Mouse (Mus musculus) c-Kit-negative CD71-positive TER-119-positive erythroid progenitor cells, embryonic 14.5 days (primary cell): ENCODE data around the gene Ahdc1.
"Not testable (repeated sequence)": the region's sequence is repeated elsewhere in the genome, so short reads cannot be mapped to it uniquely, and the experiment has no call there.

Experiments
- DNase-seq: peaks from one replicate; pipeline ENCODE4 v3.0.0-alpha.2; 2013; ENCODE audit warnings: low read depth, low spot score

Gene Ahdc1

DNA sequence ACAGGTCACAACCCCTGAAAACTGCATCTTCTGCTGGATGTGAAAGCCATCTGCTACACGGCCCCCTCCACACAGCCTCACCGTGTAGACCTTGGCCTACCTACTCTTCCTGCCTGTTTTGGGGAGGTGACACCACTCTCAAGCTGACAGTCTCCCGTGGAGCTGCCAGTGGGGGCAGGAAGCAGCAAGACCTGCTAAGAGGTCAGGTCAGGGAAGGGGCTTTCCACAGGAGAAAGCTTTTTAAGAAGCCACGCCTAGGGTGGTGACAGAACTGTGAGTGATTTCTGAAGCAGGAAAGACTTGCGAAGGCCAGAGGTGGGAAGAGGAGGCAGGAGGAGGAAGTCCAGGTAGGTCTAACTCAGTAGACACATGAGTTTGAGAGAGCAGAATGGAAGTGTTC, 67.9 kb downstream of the Ahdc1 start:
- DNase-seq, result no peak

DNA sequence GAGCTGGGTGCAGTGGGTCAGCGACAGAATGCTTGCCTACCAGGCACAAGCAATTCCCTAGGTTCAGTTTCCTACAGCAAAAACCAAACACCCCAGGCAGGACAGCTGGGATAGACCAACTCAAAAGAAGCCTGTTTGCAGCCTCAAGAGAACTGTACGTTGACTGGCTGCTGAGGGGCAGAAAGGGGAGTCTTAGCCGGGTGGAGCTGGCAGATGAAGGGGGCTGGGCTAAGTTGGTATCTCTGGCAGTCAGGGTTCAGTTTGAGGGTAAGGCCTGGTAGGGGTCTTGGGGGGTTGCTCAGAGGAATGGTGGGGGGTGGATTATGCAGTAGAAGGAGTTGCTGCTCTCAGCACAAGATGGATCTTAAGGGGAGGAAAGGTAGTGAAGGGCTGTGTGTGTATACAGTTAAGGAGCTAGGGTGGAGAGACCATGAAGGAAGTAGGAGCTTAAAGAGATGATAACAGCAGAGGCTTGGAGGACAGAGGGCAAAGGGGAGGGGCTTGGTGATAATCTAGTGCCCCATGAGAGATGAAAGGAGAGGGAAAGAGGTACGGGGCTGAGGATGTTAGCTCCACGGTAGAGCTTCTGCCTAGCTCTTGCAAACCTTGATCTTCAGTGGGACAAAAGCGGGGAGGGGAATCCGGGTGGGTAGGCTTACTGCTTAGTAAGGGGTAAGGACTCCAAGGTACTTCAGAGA, 68.5 kb downstream of the Ahdc1 start:
- DNase-seq, result no peak

DNA sequence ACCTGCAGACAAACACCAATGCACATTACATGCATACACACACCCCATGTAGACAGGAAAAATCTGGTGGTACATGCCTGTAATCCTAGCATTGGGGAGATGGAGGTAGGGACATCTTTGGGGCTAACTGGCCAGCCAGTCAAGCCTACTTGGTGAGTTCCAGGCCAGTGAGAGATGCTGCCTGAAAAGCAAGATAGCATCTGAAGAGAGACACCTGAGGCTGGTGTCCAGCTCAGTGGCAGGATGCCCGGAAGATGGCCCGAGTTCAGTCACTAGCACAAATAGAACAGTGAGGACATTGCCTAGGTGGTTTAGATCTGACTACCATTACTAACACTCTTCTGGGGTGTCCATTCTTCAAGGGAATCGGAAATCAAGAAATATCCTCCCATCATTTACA, 69.8 kb downstream of the Ahdc1 start:
- no peak for DNase-seq

DNA sequence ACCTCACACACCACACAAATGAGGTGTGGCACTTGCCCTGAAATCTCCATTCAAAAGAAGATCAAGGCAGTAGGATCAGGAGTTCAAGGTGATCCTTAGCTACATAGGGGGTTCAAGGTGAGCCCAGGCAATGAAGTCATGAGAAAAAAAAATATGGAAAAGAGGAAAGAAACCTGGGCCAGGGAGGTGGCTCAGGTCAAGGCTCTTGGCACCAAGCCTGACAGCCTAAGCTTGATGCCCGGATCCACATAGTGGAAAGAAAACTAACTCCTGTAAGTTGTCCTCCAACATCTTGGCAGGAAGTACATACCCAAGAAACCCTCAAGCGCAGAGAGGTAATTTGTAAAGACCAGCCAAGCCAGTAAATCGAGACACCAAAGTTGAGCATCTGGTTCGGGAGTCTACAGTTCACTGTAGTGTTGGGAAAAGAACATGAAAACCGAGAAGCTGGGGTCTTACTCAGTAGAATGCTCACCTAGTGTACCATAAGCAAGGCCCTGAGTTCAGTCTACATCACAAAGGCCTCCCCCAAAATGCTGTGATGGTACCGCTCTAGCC, 71.2 kb downstream of the Ahdc1 start:
- DNase-seq, result no peak

DNA sequence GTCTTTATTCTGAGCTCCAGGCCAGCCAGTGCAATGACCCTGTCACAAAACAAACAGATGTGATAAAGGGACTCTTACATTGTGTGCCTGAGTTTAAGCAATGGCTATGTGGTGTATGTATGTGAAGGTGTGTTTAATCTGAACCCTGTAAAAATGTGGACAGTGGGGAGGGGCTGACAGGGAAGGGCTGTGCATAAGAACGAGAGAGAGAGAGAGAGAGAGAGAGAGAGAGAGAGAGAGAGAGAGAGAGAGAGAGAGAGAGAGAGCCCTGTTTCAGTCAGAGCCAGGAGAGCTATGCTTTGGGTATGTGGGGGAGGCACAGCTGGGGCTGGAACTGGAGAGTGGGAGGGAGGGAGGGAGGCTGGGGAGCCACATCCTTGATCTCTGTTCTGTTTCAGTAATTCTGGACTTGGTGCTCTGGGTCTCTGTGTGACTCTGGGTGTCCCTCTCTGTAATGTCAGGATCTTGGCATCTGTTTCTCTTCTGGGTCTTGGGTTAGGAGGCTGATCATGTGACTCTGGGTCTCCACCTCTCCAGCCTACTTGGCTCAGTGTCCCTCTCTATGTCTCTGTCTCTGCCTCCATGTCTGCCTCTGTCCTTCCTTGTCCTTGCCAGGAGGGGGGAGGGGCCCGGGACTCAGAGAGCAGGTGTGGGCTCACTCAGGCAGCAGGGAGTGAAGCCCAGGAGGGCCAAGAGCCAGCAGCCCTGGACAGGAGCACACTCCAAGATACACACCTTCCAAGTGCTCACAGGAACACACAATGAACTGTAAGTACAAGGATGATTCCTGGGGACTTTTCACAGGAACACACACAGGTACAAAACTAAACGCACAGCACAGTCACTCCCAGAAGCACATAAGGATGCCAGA, 73.2 kb downstream of the Ahdc1 start:
- no peak for DNase-seq

DNA sequence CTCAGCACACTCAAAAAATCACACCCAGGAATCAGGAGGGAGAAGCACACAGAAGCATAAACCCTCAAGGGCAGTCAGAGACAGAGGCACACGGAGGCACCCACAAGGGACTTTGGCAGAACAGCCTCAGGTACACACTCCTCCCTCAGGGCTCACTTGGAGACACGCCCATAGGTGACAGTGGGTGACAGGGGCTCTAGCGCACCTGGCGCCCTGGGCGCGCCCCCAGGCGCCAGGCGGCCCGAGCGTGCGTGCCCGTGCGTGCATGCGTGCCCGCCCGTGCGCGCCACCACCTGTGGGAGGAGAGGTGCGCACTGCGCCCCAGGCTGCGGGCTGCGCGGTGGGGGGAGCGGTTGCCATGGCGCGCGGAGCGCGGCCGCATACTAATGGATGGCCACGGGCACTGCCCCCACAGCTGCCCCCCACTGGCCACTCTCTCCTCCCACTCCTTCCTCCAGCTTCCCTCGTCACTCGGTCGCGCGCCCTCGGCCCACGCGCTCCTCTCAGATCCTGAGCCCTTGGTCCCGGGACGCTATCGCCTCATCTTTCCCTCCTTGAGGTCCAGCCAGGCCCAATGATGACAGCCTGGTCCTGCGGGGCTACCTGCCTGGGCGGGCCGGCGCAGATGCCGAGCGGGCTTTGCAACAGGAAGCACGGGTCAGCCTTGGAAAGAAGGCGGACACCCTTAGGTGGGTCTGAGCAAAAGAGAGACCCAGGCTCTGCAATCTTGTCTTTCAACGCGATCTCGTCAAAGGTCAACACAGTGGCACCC, 74.1 kb downstream of the Ahdc1 start:
- DNase-seq, result no peak

DNA sequence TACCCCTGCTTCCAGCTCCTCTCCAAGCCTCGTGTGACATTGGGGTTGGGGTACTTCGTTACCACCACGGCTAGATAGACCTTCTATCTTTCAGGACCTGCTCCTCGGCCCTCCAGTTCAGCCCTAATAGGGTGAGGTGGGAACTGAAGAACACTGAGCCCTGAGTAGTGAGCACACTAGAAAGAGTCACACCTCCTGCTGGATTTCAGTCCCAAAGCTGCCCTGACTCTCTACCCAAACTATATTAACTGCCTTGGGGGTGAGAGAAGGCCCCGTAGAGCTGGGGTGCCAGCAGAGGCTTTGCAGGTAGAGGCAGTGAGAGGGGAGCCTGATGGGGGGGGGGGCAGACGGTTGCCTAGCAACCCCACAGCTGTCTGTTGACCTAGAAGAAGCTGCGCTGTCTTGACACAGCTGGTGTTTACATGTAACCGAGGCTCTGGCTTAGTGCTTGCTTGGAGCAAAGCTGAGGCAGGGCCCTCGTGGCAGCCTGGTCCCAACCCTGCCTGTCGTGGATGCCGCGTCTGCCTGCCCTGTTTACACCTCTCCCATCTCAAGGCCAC, 74.8 kb downstream of the Ahdc1 start:
- DNase-seq, result no peak

DNA sequence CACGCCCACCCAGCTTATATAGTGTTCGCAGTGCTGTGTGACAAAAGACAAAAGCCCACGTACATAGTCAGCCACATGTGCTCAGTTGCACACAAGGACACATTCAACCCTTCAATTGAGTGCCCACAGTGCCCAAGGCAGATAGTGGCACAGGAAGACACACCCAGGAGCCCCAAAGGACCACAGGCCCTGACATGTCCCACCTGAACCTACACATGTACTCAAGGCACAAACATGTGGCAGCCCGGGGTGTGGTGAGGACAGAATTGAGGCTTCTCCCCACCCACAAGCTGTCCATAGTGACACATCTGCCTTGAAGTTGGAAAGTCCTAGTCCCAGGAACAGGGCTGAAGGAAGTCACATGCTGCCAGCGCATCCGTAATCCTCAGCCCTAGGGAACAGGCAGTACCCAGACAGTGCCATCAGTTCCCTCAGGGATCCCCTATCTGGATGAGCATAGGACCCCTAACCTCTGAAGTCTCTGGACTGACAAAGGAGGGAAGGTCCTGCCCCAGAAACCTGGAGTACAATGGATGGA, 76.2 kb downstream of the Ahdc1 start:
- no peak for DNase-seq

DNA sequence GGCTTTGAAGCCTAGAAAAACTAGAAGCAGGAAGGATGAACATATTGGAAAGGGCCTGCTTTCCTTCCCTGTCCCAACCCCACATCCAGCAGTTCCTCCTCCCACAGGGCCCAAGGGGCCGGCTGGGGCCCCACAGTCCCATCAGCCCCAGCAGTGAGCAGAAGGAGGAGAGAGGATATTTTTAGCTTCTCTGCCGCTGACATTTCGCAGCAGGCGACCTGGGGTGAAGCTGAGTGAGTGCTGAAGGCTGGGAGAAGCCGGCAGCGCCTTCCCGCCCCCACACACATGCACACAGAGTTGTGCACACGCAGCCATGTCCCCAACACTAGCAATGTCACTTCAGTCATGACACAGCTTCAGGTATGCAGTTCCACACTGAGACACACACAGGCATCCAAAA, 76.8 kb downstream of the Ahdc1 start:
- no peak for DNase-seq

DNA sequence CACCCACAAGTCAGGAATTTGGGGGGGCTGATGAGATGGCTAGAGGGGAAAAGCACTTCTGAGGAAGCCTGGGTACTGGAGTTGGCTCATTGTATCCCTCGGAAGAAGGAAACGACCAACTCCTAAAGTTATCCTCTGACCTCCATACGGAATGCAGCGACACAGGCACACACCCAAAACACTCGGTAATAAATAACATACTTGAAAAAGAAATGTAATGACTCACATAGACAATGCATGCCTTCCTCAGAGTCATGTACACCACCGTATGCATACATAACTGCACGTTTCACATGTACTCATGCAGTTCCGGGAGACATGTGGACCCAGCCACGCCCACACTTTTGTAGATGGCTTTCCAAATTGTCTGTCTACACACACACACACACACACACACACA, 78.3 kb downstream of the Ahdc1 start:
- DNase-seq, result no peak

DNA sequence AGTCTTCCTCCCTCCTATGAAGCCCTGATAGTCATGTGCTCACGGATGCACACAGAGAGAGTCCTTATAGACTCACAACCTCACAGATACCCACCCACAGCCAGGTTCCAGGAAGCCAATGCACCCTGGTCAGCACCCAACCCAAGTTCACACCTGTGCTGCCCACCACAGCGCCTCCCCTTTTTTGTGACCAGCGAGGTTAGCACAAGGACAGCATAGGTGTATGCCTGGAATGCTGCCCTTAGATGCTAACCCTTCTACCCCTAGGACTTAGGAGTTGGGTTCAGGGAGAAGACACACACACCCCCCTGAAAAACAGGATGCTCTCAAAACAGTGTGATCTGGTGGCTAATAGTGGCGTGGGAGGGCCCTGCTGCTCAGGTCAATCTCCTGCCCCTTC, 78.7 kb downstream of the Ahdc1 start:
- DNase-seq, result no peak

DNA sequence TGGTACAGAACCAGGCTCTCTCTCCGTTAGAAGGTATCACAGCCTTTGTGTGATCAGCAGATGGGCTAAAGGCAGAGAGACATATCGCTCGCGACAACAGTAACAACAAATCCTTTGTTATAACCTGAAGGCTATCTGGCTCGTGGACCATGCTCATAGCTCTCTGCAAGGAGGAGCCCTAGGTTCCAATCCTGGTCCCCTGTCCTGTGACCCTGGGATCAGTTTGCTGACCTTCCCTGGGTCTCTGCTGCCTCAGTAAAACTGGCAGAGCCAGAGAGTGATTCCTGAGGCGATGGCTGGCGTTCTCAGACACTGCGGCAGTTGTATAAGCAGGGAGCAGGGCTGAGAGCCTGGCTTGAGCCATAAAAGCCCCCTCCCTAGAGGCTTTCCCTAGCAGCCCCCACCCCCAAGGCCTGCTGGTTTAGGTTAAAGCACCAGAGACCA, 79.2 kb downstream of the Ahdc1 start:
- DNase-seq, result no peak

DNA sequence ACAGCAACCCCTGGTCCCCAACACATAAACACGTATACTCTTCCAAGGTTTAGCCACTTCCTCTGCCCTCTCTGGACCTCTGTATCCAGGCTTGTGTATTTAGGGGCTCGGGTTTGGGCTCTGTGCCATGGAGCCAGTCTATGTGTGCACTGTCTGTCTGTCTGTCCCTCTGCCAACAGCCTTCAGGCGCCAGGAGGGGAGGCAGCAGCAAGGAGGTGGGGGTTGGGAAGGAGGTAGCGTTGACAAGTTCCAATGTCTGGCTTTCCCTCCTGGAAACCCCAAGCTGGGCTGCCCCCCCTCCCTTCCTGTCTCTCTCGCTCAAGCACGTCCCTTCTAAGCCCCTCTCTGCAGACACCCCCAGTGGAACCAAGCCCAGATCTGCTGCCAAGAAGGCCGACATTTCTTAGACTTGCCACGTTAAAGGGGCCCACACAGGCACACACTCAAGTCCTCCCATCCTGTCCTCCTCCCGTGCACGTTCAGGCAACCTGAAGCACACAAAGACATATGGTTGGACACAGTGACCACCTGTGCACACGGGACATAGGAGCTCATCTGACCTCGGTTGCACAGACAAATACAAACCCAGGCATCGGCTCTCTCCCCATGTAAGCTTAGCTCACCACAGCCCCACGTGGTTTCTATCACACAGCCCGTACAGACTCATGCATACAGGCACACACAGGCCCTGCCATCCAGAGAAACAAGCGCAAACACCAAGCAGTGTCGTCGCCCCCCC, 79.8 kb downstream of the Ahdc1 start:
- no peak for DNase-seq

DNA sequence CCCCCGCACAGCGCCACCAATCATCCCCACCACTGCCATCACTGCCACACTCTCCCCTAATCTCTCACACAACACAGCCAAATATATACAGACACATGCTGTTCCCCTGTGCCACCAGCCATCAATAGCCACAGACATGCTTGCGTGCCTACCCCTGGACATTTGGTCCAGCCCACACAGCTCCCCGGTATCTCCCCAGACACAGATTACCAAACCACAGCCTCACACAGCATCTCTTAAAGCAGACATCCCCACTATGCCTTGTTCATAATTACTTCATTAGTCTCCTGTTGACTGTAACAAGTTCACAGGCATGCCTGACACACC, 80.4 kb downstream of the Ahdc1 start:
- DNase-seq, result no peak

DNA sequence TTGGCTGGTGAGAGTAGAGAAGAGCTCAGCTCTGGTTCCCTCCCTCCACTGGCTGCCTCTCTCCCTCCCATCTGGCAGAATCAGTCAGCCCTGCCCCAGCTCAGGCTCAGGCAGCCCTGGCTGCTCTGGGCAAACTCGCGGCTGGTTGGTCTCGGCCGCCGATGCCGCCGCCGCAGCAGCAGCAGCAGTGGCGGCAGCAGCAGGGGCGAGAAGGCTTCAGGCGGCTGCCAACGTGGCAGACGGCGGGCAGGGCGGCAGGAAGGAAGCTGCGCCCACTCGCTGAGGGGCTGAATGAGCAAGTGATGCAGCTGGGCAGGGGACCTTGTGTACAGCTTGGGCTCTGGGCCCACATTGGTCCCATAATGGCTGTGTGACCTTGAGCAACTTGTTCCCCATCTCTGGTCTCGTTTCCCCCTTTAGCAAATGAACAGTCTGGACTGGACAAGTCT, 81.4 kb downstream of the Ahdc1 start:
- DNase-seq, result no peak

DNA sequence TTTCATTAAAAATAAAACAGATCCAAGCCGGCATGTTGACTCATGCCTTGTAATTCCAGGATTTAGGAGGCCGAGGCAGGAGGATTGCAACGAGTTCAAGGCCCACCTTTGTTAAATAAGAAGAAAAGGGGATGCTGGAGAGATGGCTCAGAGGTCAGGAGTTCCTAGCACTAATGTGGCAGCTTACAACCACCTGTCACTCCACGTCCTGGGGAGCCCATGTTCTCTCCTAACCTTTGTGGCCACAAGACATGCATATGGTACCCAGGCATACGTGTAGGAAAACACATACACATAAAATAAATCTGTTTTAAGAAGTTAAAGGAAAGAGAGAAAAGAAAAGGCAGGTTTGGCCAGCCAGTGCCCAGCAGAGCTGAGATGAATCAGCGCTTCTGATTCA, 82.0 kb downstream of the Ahdc1 start:
- no peak for DNase-seq

DNA sequence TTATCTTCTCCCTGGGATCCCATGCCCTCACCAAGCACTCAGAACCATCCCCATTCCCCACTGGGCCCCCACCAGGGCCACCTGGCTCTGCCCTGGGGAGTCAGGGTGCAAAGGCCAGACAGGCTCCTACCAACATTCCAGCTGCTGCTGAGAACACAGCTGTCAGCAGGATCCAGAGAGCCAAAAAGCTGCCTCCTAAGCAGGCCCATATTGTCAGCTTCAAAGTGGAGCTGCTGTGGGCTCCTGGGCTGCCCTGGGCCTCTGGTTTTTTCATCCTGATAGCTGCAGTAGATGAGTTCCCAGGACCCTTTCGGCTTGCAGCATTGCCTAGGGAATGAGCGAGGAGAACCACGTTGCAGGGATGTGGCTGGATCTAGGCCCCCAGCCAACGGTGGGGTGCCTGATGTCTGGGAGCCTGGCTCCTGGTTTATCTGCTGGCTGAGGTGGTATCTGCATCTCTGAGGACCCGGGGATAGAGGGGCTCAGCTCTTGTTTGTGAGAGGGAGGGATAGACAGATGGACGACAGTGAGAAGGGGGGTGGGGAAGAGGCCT, 82.5 kb downstream of the Ahdc1 start:
- no peak for DNase-seq

DNA sequence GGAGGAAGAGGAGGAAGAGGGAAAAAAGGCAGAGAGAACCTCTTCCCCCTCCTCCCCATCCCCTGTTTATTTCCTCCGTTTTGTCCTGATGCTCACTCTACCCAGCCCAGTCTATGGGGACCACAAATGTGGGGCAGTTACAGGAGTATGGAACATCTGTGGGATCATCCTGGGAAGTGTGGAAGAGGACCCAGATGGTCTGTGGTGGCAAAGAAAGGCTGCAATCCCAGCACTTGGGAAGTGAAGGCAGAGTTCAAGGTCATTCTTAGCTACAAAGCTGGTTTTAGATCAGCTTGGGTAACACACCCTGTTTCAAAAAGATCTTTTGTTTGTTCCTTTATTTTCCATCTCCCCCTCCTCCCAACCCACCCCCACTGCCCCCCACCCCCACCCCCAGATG, 83.2 kb downstream of the Ahdc1 start:
- no peak for DNase-seq

DNA sequence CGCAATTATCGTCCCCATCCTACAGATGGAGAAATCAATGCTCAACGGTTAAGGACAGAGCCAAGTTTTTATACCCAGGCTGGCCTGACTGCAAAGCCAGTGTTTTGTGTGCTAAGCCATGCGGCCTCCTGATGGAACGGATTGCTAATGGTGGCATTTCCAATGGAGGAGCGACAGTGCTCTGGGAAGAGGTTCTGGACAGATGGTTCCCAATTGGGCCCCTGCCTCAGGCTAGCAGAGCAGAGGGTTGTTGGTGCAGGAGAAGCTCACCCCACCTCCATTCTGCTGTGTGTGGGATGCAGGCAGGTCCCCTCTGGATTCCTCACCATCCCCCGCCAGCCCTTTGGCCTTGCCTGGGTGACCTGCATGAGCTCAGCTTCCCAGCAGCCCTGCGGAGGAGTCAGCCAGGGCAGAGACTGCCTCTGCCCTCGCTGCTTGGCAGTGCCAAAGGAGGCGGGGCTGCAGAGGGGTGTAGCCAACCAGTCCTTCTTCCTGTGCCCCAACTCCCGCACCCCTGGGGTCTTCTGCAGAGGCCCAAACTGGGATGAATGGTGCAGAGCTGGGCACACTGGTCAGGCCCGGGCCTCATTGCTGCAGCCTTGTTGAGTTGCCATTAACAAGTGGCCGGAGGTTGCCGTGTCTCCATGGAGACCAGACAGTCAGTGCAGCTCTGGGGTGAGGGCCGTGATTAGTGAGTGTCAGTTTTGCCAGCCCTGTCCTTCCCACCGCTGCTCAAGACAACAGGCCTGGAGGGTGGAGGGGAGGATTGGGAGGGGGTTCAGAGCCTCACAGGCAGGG, 84.1 kb downstream of the Ahdc1 start:
- no peak for DNase-seq

DNA sequence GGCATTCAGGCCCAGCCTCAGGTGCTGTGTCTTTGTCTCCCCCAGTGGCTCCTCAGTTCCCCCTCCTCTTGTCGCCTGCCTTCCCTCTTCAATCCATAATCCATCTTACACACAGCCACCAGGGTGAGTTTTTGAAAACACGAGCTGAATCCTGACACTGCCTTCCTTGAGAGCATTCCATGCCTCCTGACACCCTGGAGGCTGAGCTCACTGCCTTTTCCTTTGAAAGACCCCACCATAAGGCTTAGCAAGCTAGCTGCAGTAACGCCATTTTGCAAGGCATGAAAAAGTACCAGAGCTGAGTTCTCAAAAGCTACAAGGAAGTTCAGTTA, 84.6 kb downstream of the Ahdc1 start:
- not testable (repeated sequence) for DNase-seq
